Mouse (Mus musculus) limb, embryonic 11.5 days (tissue): Measurements from ENCODE around the gene Fam43b. TPM values are rescaled to one million over a fixed set of nuclear protein-coding genes. Genes with fewer than 3 reads are reported as not detected.

ENCODE experiments used
- ATAC-seq: fragments of 200-750 bp; cut with Nextera tagmentation; 2 replicates; pipeline ENCODE4 v1.8.0; 2017; ENCODE audit warnings: low read depth; ENCODE audit not compliant: insufficient number of reproducible peaks, low FRiP score, low TSS enrichment
- DNase-seq: peaks from one replicate; pipeline ENCODE4 v3.0.0-alpha.2; 2015; ENCODE audit warnings: low spot score
- H3K27ac ChIP-seq: fragments of 300-500 bp; sonication (generic); replicated peaks from 2 replicates; pipeline ENCODE4 v1.5.1; 2014; ENCODE audit warnings: low read depth, mild to moderate bottlenecking, low read length
- H3K27me3 ChIP-seq: fragments of 300-500 bp; sonication (generic); 2 replicates; pipeline ENCODE4 v1.6.1; 2014; ENCODE audit warnings: mild to moderate bottlenecking, low read length, mixed read lengths; ENCODE audit not compliant: control insufficient read depth, insufficient read depth
- H3K36me3 ChIP-seq: fragments of 300-500 bp; sonication (generic); 2 replicates; pipeline ENCODE4 v1.6.1; 2014; ENCODE audit warnings: mild to moderate bottlenecking, low read length, moderate library complexity, mixed read lengths; ENCODE audit not compliant: control insufficient read depth, insufficient read depth
- H3K4me1 ChIP-seq: fragments of 300-500 bp; sonication (generic); 2 replicates; pipeline ENCODE4 v1.6.1; 2014; ENCODE audit warnings: low read length, mixed read lengths; ENCODE audit not compliant: control insufficient read depth, insufficient read depth
- H3K4me2 ChIP-seq: fragments of 300-500 bp; sonication (generic); 2 replicates; pipeline ENCODE4 v1.6.1; 2014; ENCODE audit warnings: low read depth, mild to moderate bottlenecking, moderate library complexity; ENCODE audit not compliant: severe bottlenecking
- H3K4me3 ChIP-seq: fragments of 300-500 bp; sonication (generic); 2 replicates; pipeline ENCODE4 v1.5.1; 2014; ENCODE audit warnings: low read depth, low read length
- H3K9ac ChIP-seq: fragments of 300-500 bp; sonication (generic); 2 replicates; pipeline ENCODE4 v1.6.1; 2014; ENCODE audit warnings: mild to moderate bottlenecking, low read length
- H3K9me3 ChIP-seq: fragments of 300-500 bp; sonication (generic); 2 replicates; pipeline ENCODE4 v1.6.1; 2016; ENCODE audit warnings: low read length; ENCODE audit not compliant: control insufficient read depth
- WGBS: fragments of 180-500 bp; shearing (Covaris S2); extraction: QIAGEN DNeasy Blood & Tissue Kit; methylation state at CpG from one replicate; pipeline ENCODE4 v1.1.7; 2014; 5-methylcytosine and 5-hydroxymethylcytosine counted together
- polyA plus RNA-seq: library from polyadenylated mRNA; unstranded; fragments of >200 nt; fragmentation: Nextera tagmentation; extraction: Ambion mirVana; gene quantifications from 2 replicates; pipeline ENCODE4 v1.2.1, GENCODE M21; 2014

Fam43b gene
- polyA plus RNA-seq, 1 experiment from 2014 or later = not detected

DNA sequence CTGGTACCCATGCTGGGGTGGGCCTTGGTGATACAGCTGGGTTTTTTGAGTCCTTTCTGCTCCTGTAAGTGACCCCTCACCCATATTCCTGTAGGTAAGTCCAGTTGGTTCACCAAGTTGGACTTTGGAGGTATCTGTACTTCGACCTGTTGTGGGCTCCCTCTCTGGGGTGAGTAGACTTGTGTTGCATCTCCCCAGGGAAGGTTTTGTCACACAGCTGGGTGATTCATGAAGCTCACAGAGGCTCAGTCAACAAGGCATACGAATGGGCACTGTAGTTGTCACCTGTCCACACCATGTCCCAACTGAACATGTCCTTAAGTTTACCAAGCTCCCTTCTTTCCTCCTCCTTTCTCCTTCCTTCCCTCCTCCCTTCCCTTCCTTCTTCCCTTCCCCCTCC, 29.8 kb downstream of the Fam43b start:
- ATAC-seq (no peak), DNase-seq (no peak)
- WGBS = 89% methylated on average over 2 of the region's 2 CpGs
- Histone ChIP-seq H3K9ac (no peak overlapping the region), H3K27ac (no peak overlapping the region), H3K4me2 (no peak overlapping the region), H3K27me3 (no peaks in the 10 kb centered on the region), H3K9me3 (no peaks in the 10 kb centered on the region), H3K4me1 (0 out of 2 replicates have a peak, but pooled peaks cover 3% of the 10 kb centered on the region), H3K4me3 (no peak overlapping the region), H3K36me3 (no peaks in the 10 kb centered on the region)

DNA sequence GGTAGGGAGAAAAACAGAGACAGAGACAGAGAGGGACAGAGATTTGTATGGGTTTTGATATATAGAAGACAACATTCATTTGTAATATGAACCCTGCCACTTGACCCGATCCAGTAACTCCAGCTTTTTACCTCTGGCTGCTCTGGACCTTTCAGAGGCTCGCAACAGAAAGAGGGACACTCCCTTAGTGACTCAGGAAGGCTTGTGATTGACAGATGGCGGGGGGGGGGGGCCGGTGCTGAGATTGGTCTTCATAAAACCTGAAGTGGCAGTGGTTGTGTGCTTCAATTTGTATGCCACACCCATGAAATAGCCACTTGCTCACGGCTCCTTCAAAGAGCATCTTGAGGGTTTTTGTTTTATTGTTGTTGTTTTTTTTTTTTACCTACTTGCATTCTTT, 32.8 kb downstream of the Fam43b start:
- Histone ChIP-seq H3K4me1 (0 out of 2 replicates have a peak, but pooled peaks cover 3% of the 10 kb centered on the region), H3K9ac (no peak overlapping the region), H3K27ac (no peak overlapping the region), H3K9me3 (no peaks in the 10 kb centered on the region), H3K4me2 (no peak overlapping the region), H3K4me3 (no peak overlapping the region), H3K36me3 (no peaks in the 10 kb centered on the region), H3K27me3 (no peaks in the 10 kb centered on the region)
- ATAC-seq (no peak), DNase-seq (no peak)
- 57% methylated on average over 5 of the region's 5 CpGs for WGBS

DNA sequence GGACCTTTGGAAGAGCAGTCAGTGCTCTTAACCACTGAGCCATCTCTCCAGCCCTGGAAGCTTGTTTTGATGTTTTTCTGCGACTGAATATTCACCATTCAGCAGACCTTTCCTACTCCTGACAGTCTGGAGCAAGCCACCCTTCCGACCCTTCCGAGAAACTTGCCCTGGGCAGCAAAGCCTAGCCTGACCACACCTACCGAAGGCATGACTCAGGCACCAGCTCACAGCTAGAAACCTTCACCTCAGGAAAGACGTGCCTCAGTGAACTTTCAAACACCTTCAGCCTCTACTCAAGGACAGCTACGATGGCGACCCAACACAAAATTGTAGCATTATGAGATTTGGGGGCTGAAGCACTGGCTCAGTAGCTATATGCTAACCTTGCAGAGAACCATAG, 33.4 kb downstream of the Fam43b start:
- no peak for ATAC-seq
- no peaks in the 10 kb centered on the region for H3K36me3 ChIP-seq
- H3K4me2 ChIP-seq = no peak overlapping the region
- 0 out of 2 replicates have a peak, but pooled peaks cover under 1% of the 10 kb centered on the region for H3K4me1 ChIP-seq
- 82% methylated on average over 7 of the region's 7 CpGs for WGBS
- H3K4me3 ChIP-seq = no peak overlapping the region
- no peaks in the 10 kb centered on the region for H3K27me3 ChIP-seq
- no peak for DNase-seq
- H3K27ac ChIP-seq = no peak overlapping the region
- H3K9me3 ChIP-seq = no peaks in the 10 kb centered on the region
- no peak overlapping the region for H3K9ac ChIP-seq

DNA sequence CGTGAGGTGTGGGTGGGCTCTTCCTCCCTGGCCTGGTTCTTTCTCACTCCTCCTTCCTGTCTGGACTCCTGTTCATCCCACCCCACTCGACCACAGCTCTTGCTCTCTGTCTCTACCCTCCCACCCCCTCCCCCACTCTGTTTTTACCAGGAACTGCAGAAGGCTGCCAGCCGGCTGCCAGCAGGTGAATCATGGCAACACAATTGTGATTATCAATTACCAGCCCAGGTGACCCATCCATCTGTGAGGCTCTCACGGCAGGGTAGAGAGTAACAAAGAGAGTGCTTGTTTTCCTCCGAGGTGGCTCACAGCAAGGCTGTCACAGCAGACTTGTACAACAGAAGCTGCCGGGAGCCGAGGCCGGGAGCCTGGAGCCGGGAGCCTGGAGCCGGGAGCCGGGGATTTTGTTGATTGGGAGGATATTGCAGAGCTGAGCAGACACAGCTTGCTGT, 34.9 kb downstream of the Fam43b start:
- Histone ChIP-seq H3K9me3 (no peaks in the 10 kb centered on the region), H3K9ac (no peak overlapping the region), H3K36me3 (no peaks in the 10 kb centered on the region), H3K27me3 (no peaks in the 10 kb centered on the region), H3K4me3 (no peak overlapping the region), H3K4me2 (no peak overlapping the region), H3K4me1 (no peaks in the 10 kb centered on the region), H3K27ac (no peak overlapping the region)
- ATAC-seq = no peak
- peak; percentile 29 for DNase-seq
- 8% methylated on average over 11 of the region's 11 CpGs for WGBS

DNA sequence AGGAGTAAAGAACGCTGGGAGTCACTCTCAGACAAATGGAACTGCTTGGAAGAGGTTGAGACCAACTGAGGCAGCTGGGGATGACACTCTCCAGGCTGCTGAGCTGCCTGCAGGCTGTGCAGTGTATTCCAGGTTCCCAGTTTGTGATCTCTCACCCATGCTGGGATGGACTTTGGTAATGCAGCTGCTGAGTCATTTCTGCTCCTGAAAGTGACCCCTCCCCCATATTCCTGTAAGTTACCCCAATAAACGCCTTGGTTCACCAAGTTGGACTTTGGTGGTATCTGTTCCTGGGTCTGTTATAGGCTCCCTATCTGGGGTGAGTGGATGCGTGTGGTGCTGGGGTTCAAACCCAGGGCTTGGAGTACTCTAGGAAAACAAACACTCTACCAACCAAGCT, 38.2 kb downstream of the Fam43b start:
- Histone ChIP-seq H3K36me3 (no peaks in the 10 kb centered on the region), H3K27ac (no peak overlapping the region), H3K9me3 (no peaks in the 10 kb centered on the region), H3K27me3 (no peaks in the 10 kb centered on the region), H3K4me3 (no peak overlapping the region), H3K4me1 (no peaks in the 10 kb centered on the region), H3K4me2 (no peak overlapping the region), H3K9ac (no peak overlapping the region)
- ATAC-seq (no peak), DNase-seq (no peak)
- 86% methylated on average over 3 of the region's 3 CpGs for WGBS

DNA sequence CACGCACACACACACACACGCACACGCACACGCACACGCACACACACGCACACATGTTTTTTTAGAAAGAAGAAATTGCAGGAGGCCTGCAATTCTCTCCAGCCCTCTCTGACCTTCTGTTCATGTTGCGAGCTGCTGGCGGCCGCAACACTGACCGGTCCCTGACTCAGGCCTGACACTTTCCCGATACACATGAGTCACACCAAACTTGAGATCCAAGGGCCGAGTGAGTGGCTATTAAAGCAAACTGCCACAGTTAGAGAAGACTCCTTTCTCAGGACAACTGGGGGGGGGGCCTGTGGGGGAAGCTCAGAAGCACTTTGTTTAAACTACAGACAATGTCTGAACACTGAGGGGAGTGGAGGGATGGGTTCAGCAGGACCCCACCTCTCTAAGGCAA, 39.8 kb downstream of the Fam43b start:
- no peaks in the 10 kb centered on the region for H3K9me3 ChIP-seq
- H3K9ac ChIP-seq = no peak overlapping the region
- no peak overlapping the region for H3K27ac ChIP-seq
- no peak overlapping the region for H3K4me2 ChIP-seq
- H3K27me3 ChIP-seq = no peaks in the 10 kb centered on the region
- no peak overlapping the region for H3K4me3 ChIP-seq
- DNase-seq (no peak), ATAC-seq (no peak)
- H3K4me1 ChIP-seq = no peaks in the 10 kb centered on the region
- WGBS = 89% methylated on average over 12 of the region's 12 CpGs
- H3K36me3 ChIP-seq = no peaks in the 10 kb centered on the region

DNA sequence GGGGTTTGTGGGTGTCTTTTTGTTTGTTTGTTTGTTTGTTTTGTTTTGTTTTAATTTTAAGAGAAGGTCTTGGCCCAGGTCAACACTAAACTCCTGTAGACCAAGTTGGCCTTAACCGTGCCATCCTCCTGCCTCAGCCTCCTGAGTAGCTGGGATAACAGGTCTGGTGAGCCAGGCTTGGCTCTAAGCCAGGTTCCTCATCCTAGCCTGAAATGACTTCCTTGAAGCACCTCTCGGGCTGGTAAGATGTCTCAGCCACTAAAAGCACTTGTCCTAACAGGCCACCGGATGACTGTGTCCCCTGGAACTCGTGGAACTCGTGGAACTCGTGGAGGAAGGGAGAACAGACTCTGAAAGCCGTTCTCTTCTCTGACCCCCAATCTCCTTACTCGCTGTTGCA, 40.2 kb downstream of the Fam43b start:
- no peak overlapping the region for H3K9ac ChIP-seq
- H3K36me3 ChIP-seq = no peaks in the 10 kb centered on the region
- no peaks in the 10 kb centered on the region for H3K27me3 ChIP-seq
- H3K4me3 ChIP-seq = no peak overlapping the region
- ATAC-seq (no peak), DNase-seq (no peak)
- no peak overlapping the region for H3K27ac ChIP-seq
- WGBS = 89% methylated on average over 8 of the region's 8 CpGs
- no peaks in the 10 kb centered on the region for H3K4me1 ChIP-seq
- no peak overlapping the region for H3K4me2 ChIP-seq
- no peaks in the 10 kb centered on the region for H3K9me3 ChIP-seq

DNA sequence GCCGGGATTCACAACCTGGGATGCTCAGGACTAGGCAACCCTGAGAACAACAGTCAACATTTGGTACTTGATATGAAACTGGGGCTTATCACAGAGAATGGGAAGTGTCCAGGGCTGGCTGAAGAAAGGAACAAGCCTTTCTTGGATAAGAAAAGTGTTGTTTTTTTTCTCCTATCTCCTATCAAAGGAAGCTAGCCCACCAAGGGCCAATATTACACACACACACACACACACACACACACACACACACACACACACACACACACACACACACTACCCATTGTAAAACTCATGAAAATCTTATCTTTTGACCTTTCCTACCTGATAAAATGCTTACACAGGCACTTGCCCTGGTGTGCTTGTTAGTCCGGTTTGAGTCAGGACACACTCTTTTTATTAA, 40.8 kb downstream of the Fam43b start:
- no peak overlapping the region for H3K4me2 ChIP-seq
- ATAC-seq (no peak), DNase-seq (no peak)
- no peaks in the 10 kb centered on the region for H3K9me3 ChIP-seq
- no peak overlapping the region for H3K27ac ChIP-seq
- no peaks in the 10 kb centered on the region for H3K4me1 ChIP-seq
- WGBS = 90% methylated on average over 2 of the region's 2 CpGs
- no peak overlapping the region for H3K9ac ChIP-seq
- no peaks in the 10 kb centered on the region for H3K36me3 ChIP-seq
- H3K27me3 ChIP-seq = no peaks in the 10 kb centered on the region
- no peak overlapping the region for H3K4me3 ChIP-seq

DNA sequence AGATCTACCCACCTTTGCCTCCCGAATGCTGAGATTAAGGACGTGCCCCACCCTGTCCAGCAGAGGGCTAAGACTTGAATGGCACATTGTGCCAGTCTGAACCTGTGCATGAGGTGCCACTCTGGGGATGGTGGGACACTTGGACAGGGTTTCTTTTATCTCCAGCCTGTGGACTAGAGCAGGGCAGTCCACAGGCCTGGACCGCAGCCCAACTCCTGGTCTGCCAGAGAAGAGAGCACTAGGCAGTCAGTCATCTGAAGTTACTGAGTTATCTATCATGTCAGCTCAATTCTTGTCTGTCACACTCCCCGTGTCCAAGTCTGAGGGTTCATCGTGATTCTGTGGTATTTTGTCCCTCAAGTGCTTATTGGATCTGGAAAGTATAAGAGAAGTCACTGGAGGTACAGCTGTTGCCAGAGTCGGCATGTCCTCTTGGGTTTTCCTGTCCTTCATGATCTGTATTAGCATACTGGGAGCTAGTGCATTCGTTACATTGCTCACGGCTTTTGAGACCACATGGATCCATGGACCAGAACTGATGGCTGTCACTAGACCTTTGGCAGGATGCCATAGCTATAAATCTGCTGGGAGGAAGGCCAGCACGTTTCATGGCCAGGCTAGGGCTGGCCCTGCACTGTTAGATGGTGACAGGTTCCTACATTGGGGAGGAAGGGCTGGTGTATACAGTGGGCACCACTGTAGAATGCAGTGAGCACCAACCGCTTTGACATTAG, 42.7 kb downstream of the Fam43b start:
- Histone ChIP-seq H3K27me3 (no peaks in the 10 kb centered on the region), H3K27ac (no peak overlapping the region), H3K36me3 (no peaks in the 10 kb centered on the region), H3K9me3 (no peaks in the 10 kb centered on the region), H3K9ac (no peak overlapping the region), H3K4me1 (no peaks in the 10 kb centered on the region), H3K4me2 (no peak overlapping the region), H3K4me3 (no peak overlapping the region)
- DNase-seq = no peak
- ATAC-seq = no peak
- 84% methylated on average over 10 of the region's 10 CpGs for WGBS
